Mouse (Mus musculus) urinary bladder, postnatal 14 days (tissue): Measurements from ENCODE around the gene Capn13.
"Not testable (repeated sequence)": the region's sequence is repeated elsewhere in the genome, so short reads cannot be mapped to it uniquely, and the experiment has no call there.

Experiments used
- DNase-seq: peaks from one replicate; pipeline ENCODE4 v3.0.0; 2021; ENCODE audit warnings: low spot score

Gene Capn13

DNA sequence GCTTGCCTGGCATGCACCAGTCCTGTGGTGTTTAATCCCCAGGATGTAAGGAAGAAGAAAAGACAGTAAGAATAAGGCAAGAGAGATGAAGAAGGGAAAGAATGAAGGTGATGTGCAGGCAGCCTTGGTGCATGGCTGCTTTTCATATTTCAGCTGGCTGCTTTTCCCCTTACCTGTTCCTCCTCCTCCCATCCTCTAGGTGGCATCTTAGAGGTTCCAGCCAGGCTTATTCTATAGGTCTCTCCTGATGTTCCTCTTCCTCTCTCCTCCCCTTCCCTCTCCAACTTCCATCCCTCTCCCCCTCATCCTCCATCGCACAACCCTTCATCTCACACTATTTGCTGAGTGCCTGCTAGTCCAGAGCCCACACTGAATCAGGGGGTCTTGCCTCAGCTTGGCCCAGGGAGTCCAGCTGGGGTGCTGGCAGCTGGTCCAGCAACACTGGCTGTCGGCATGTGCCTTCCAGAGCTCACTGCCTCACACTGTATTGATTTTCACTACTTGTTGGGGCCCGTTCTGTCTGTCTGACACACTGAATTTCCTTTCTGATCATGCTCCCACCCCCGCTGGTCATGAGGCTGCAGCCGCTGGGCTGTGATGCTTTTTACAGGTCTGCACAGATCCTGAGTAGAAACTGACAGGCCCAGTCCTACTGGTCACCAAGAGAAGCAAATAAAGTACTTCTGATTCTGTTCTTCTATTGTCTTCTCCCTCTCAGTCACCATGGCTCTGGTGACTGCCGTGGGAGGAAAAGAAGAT lies 56.9 kb downstream of the Capn13 start:
- DNase-seq, result peak; percentile 32

DNA sequence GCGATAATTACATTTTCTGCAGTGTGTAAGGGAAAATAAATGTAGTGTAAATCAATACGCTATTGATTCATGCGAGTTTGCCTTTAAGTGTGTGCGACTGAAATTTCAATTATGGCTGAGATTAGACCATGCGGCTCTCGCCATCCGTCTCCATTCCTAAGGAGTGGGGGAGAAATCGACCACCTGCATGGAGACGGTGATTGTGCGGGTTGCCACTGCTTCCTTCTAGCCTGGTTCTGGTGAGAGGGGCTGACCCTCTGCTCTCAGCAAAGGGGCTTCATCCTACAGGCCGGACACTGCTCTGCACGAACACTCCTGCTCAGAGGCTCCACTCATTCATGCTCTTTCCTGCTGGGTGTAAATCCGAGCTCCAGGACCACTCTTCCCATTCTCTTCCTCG lies 58.0 kb downstream of the Capn13 start:
- no peak for DNase-seq

DNA sequence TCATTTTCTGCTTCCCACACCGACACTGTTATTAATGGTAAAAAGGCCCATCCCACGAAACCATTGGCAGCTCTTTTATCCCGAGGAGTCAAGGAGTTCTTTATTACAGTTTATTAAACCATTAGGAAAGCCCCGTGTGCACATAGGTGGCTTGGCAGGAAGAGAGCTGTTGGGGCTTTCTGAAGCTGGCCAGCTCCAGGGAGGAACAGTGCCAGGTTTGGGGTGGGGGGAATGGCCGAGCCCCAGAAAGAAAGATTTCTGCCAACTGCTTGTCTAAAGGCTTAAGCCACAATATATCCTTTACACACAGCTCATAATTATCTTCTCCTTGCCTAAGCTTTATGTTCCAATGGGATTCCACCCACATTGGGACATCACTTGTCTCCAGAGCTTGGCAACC lies 71.6 kb downstream of the Capn13 start:
- DNase-seq, result no peak

- DNase-seq, result no peak
These were observed 75.4 kb downstream of the Capn13 start for GRCm38 (mm10) chr17:73325314-73325713.

DNA sequence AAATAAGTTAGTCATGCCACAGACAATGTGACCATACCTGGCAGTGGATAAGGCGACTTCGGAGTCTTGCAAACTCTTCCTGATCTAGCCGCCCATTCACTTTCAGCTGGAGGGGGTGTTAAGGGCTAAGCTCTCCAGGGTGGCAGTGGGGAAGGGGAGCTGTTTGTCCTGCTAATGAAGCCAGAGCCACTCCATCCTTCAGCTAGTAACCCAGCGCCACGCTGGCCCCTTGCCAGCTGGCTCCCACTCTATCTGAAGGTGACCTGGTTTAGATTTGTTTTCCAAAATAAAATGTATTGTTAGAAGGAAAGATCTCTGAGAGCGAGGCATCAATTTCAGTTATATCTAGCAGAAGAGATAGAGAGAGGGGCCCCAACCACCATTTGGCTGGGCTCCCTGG lies 75.9 kb downstream of the Capn13 start:
- no peak for DNase-seq

DNA sequence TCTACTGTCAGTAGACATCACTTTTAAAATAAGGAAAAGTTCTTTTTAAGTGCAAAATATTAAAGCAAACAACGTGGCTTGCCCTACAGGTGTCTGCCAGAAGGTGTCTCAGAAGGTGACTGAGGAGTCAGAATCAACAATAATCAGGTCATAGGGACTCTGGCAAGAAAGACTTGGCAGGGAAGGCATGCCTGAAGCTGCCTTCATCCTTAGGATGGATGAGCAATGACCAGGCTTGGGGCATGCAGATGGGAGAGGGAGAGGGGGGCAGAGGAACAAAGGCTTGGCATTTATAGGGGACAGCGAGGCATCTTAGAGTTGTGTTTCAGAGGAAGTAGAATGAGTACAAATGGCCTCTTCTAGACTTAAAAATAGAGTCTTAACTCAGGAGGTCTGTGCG lies 76.7 kb downstream of the Capn13 start:
- DNase-seq, result no peak

DNA sequence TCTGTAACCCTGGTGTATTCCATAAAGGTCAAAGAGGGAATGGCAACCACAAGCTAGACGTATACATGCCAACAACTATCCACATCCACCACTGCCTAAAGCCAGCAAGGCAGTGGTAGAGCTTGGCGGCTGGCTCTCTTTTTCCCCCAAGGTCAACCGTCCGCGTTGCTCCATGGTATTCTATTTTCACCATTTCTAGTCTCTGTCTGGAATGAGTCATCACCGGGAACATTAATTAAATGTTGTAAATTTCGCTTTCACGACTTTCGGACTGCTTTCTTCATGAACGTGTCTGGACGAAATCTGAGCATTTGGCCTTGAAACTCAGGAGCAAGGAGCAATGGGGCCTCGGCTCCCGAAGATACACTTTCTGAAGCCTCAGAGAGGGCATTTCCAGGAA lies 85.9 kb downstream of the Capn13 start:
- DNase-seq, result no peak

GRCm38 (mm10) chr17:73311491-73311890 lies 89.2 kb downstream of the Capn13 start:
- DNase-seq, result no peak

GRCm38 (mm10) chr17:73308691-73309090 lies 92.0 kb downstream of the Capn13 start:
- DNase-seq, result no peak

DNA sequence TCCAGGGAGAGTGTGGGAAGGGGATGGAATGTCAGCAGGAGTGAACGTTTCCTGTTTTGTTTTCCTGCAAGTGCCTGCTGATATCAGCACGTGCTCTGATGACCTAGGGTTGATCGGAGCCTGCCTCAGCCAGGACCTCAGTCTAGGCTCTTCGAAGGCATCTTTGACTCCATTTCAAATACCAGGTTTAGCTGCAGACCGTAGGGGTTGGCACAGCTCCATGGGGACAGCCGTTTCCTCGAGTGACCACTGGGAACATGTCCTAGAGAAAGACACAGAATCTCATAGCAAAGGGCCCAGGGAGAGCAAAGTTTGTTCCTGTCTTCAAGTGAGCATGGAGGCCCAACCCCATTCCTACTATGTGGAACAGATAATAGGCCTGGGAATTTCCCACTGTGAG lies 94.0 kb downstream of the Capn13 start:
- no peak for DNase-seq

DNA sequence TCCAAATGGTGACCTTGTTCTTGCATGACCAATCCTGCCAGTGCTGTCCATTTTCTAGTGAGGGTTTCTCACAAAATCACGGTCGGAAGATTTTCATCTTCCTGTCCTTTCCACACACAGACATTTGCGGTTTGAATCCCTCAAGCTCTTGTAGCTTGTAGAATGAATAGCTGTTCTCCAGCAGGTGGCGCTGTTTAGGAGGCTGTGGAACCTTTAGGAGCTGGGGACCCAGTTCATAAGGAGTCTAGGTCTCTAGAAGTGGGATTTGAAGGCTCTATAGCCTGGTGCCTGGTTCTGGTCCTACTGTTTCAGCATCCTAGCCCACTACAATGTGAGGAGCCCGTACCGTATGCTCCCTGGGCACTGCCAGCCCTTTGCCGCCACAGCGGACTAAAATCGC lies 95.0 kb downstream of the Capn13 start:
- peak; percentile 53 for DNase-seq

- DNase-seq, result no peak
These were observed 96.4 kb downstream of the Capn13 start for GRCm38 (mm10) chr17:73304086-73304812.

- no peak for DNase-seq
These were observed 97.0 kb downstream of the Capn13 start for GRCm38 (mm10) chr17:73303676-73304075.

DNA sequence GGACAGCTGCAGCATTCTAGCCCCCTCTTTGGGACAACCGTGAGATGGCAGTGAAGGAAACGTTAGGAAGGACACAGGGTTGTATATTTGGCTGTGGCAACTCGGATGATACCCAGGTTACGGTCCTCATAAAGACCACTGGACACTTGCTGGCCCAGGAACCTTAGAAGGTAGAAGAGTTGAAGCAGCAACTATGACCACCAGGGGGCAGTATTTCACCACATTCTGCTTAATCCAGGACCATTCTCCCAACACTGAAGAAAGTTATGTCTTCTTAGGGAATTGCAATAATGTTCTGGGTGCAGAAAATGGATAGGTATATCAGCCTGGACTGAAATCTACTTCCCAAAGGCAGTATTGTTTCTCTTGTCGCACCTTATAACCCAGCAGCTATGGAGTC lies 97.4 kb downstream of the Capn13 start:
- DNase-seq, result peak; percentile 75

DNA sequence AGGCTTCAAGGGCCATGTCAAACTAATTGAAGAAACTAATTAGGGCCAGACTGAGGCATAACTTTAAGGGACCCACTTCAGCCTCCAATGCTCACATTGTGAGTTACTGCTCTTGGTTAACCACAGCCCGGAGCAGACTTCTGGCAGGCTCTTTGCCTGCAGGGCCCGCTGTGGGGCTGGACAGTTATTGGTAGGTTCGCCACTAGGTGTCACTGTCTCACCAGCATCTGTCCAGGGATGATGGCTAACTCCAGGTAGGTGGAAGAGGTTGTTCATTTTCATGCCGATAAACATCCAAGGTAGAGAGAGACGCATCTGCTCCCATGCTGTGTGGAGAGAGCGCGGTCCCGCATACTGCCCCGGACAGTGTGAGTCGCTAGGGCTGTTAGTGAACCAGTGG lies 98.6 kb downstream of the Capn13 start:
- DNase-seq, result peak; percentile 84

- DNase-seq, result peak; percentile 66
These were observed 99.2 kb downstream of the Capn13 start for GRCm38 (mm10) chr17:73301258-73302050.

GRCm38 (mm10) chr17:73300147-73300880 lies 100.4 kb downstream of the Capn13 start:
- DNase-seq, result no peak

DNA sequence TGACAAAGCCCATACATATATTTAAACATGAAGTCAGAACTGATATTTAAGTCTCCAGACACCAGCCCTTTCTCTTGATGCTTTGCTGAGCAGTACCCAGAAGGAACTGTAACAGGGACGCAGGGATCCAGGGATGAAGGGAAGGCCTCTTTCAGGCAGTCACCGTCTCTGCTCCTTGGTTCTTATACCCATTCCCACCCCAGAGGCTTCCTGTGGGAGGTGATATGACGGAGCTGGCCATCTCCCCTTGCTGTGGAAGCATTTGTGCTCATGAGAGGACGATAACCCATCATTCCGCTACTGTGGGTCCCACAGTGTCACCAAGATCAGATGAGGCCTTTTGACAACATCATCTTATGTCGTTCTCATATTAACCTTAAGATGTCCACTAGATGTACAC lies 101.7 kb downstream of the Capn13 start:
- no peak for DNase-seq

- DNase-seq, result peak; percentile 60
These were observed 103.8 kb downstream of the Capn13 start for GRCm38 (mm10) chr17:73296855-73297254.

- DNase-seq, result no peak
These were observed 107.4 kb downstream of the Capn13 start for GRCm38 (mm10) chr17:73293237-73293636.

GRCm38 (mm10) chr17:73284301-73284700 lies 116.4 kb downstream of the Capn13 start:
- no peak for DNase-seq

GRCm38 (mm10) chr17:73282702-73283101 lies 118.0 kb downstream of the Capn13 start:
- not testable (repeated sequence) for DNase-seq
